Mouse (Mus musculus) lung, adult 2 months (tissue): ENCODE results near the gene Efcab5. TPM values are rescaled to one million over a fixed set of nuclear protein-coding genes. Genes with fewer than 3 reads are reported as not detected.
A peak's percentile ranks its signal among the peaks of the same experiment; 100 is the strongest.

ENCODE experiments used
- DNase-seq: peaks from one replicate; pipeline ENCODE4 v3.0.0; 2022
- H3K4me1 ChIP-seq: fragments of 200-500 bp; 2 replicates; pipeline ENCODE4 v1.6.1; 2011; ENCODE audit warnings: low read length; ENCODE audit not compliant: control insufficient read depth, insufficient read depth
- H3K4me3 ChIP-seq: fragments of 200-500 bp; replicated peaks from 2 replicates; pipeline ENCODE3; 2011; ENCODE audit warnings: low read depth, mild to moderate bottlenecking, control low read depth, low read length; ENCODE audit errors: extremely low read depth
- CTCF ChIP-seq: fragments of 200-500 bp; IDR thresholded peaks from 2 replicates; pipeline ENCODE4 v1.5.1; 2011; ENCODE audit warnings: mild to moderate bottlenecking, low read length, control low read depth; ENCODE audit not compliant: insufficient read depth
- POLR2A ChIP-seq: fragments of 200-500 bp; IDR thresholded peaks from 2 replicates; pipeline ENCODE4 v1.6.1; 2011; ENCODE audit warnings: low read depth, mild to moderate bottlenecking, control low read depth, low read length, borderline replicate concordance; ENCODE audit errors: extremely low read depth
- WGBS: fragments of 180-500 bp; shearing (Covaris S2); methylation state at CpG from one replicate; pipeline ENCODE4 v1.1.7; 2018; 5-methylcytosine and 5-hydroxymethylcytosine counted together
- polyA plus RNA-seq: library from polyadenylated mRNA; depleted of rRNA; stranded (reverse); fragments of >200 nt; gene quantifications from 2 replicates; pipeline ENCODE4 v1.2.3, GENCODE M21; 2012; rRNA removed

Gene Efcab5
- polyA plus RNA-seq: 0.45 and 0.50 TPM in 2 replicates

GRCm38 (mm10) chr11:77188868-77189267 lies at the start of gene Efcab5:
TSS of gene Efcab5 (minus strand) at chr11:77188968.
- Histone ChIP-seq H3K4me3 (no peak within 1 kb of the TSS), H3K4me1 (no peaks in the 10 kb centered on the region; the same call in 1 of the 2 replicates)
- TF ChIP-seq POLR2A (no peak), CTCF (no peak)
- 66% methylated on average over 6 of the region's 6 CpGs for WGBS
- DNase-seq: no peak

- no peak for DNase-seq
- 98% methylated on average over 1 of the region's 1 CpGs for WGBS
- TF ChIP-seq POLR2A: no peak
- no peak for TF ChIP-seq CTCF
- H3K4me3 ChIP-seq: no peak overlapping the region
- H3K4me1 ChIP-seq: no peaks in the 10 kb centered on the region; the same call in 1 of the 2 replicates
These were observed 46.5 kb upstream of the Efcab5 start for GRCm38 (mm10) chr11:77235267-77235666.

DNA sequence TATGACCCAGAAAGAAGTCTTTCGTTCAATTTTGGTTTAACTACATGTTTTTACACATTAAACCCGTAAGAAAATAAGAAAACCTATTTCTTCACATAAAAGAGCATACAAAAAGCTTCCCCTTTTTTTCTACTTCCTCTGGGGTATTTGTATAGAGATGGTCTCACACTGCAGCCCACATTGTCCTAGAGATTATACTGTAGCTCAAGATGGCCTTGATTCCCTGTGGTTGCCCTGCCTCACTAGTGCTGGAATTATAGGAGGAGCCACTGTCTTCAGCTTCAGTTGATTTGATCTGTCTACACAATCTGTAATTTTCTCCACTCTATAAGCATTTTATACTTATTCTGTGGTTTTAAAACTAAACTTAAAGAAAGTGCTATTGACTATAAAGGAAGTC lies 42.7 kb upstream of the Efcab5 start:
- no peak for TF ChIP-seq CTCF
- no peak for TF ChIP-seq POLR2A
- no peak overlapping the region for H3K4me3 ChIP-seq

GRCm38 (mm10) chr11:77230765-77231164 lies 42.0 kb upstream of the Efcab5 start:
- Histone ChIP-seq H3K4me1 (no peaks in the 10 kb centered on the region), H3K4me3 (no peak overlapping the region)
- no peak for TF ChIP-seq CTCF
- no peak for TF ChIP-seq POLR2A
- WGBS: 53% methylated on average over 2 of the region's 2 CpGs
- no peak for DNase-seq

More for the DNA sequence above, 42.7 kb upstream of the Efcab5 start:
- 86% methylated on average over 2 of the region's 2 CpGs for WGBS
- no peak for DNase-seq
- no peaks in the 10 kb centered on the region for H3K4me1 ChIP-seq

DNA sequence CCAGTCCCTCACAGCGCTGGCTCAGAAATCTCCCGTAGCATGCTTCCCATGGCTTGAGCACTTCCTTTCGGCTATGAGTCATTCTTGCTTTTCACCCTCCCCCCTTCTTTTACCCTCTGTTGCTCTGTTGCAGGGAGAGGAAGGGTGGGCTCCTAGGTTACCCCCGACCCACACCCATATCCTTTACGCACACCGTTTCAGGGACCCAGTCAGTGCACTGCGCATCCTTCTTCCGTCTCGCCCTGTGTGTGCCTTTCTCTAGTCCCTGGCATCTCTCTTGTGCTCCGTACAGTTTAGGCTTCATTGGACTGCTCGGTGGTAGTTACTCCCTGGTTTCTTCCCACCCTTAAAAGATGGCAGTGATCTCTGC lies 28.0 kb upstream of the Efcab5 start:
- DNase-seq: no peak
- WGBS: under 1% methylated on average over 11 of the region's 11 CpGs
- no peak for TF ChIP-seq CTCF
- no peak for TF ChIP-seq POLR2A
- peak overlapping the region; percentile 100 for H3K4me3 ChIP-seq
- peaks cover 7% of the 10 kb centered on the region for H3K4me1 ChIP-seq

- Histone ChIP-seq H3K4me1 (peaks cover 7% of the 10 kb centered on the region), H3K4me3 (peak within 1 kb of the TSS; percentile 100)
- no peak; the same call in 1 of the 2 replicates for TF ChIP-seq POLR2A
- no peak for TF ChIP-seq CTCF
- under 1% methylated on average over 81 of the region's 82 CpGs for WGBS
- peak; percentile 76 for DNase-seq
These were observed 27.4 kb upstream of the Efcab5 start, which contains the start of gene Ssh2 for GRCm38 (mm10) chr11:77215951-77216760. TSS of gene Ssh2 (plus strand) at chr11:77216287.

DNA sequence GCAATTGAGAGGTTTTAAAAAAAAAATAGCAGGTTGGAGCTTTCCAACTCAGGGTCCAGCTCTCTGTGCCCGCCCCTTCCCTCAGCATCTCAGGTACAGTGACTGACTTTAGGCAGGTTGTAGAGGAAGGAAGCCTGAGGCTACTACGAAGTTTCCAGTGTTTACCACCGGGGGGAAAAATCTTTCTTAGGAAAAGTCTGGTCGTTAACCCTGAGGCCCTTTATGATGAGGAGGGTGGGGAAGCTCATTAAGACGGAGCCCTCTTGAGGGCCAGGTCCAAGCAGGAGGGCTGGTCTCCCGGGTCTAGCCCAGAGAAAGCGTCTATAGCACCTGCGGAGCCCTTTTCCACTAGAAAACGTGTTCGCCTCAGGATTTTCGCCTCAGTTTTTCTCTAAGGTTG lies 26.7 kb upstream of the Efcab5 start:
- H3K4me1 ChIP-seq: peaks cover 7% of the 10 kb centered on the region
- no peak for TF ChIP-seq CTCF
- 2% methylated on average over 11 of the region's 11 CpGs for WGBS
- H3K4me3 ChIP-seq: peak overlapping the region; percentile 100
- no peak for DNase-seq

GRCm38 (mm10) chr11:77214755-77215154 lies 26.0 kb upstream of the Efcab5 start:
- peak; percentile 47 for DNase-seq
- H3K4me3 ChIP-seq: peak overlapping the region; percentile 27
- peaks cover 7% of the 10 kb centered on the region for H3K4me1 ChIP-seq
- TF ChIP-seq CTCF: 0 out of 2 replicates have a peak, but pooled peaks have one; percentile 18
- no peak for TF ChIP-seq POLR2A
- WGBS: 0% methylated on average over 1 of the region's 1 CpGs

GRCm38 (mm10) chr11:77214142-77214692 lies 25.4 kb upstream of the Efcab5 start:
- Histone ChIP-seq H3K4me3 (no peak overlapping the region), H3K4me1 (peaks cover 7% of the 10 kb centered on the region)
- no peak for DNase-seq
- TF ChIP-seq CTCF: no peak
- TF ChIP-seq POLR2A: no peak
- 90% methylated on average over 1 of the region's 1 CpGs for WGBS

- peaks cover 5% of the 10 kb centered on the region for H3K4me1 ChIP-seq
- no peak overlapping the region for H3K4me3 ChIP-seq
- no peak for TF ChIP-seq POLR2A
- TF ChIP-seq CTCF: no peak
- WGBS: 54% methylated on average over 1 of the region's 1 CpGs
- DNase-seq: no peak
These were observed 11.9 kb upstream of the Efcab5 start for GRCm38 (mm10) chr11:77200703-77201102.
